Mouse (Mus musculus): ENCODE results near the gene Slc24a5.
"Not testable (repeated sequence)": the region's sequence is repeated elsewhere in the genome, so short reads cannot be mapped to it uniquely, and the experiment has no call there.

Slc24a5 gene
- long read RNA-seq, experiment 1 = 0 reads
- long read RNA-seq, experiment 2, partial matches to known transcripts = 0 of 9 reads
- long read RNA-seq, experiment 2, other reads (novel, unspliced or antisense) = 9 of 9 reads

DNA sequence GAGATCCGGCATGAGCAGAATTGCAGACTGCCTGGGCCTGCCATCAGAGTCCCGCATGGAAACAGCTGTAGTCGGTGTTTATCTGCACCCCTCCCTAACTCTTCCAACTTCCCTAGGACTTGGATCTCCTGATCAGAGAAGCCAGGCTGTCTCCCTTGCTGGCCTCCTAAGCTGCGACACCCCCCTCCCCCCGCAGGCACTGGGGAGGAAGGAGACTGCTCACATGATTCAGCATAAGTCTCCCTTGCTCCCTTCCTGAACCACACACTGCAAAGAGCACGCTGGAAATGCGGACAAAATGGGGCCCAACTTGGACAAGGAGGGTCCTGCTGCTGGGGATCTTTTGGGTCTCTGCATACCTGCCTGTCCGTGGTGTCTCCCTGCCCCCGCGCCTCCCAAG lies at the start of gene Slc24a5:
TSS of gene Slc24a5 (plus strand) at position 231 of the 400 bp plus-strand sequence.
- intact Hi-C loops (cut with DNase I) = no loop called here

DNA sequence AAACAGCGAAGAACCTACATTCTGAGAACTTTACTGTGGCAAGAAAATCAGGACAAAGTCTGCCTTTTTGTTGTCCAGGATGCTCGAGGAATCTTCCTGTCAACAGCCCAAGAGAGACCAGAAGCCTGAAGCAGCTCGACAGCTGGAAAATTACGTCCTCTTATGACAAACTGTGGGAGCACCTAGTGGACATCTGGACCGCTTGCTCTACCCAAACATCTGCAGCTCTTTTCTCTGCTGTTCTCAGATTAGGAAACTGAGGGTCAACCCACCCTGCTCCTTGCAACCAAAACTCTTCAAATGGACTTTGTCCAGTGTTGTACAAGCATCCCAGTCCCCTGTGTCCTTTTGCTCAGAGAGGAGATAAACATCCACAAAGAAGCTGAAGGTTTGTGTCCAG lies 43.5 kb upstream of the Slc24a5 start:
- intact Hi-C loops (cut with DNase I) = no loop called here

DNA sequence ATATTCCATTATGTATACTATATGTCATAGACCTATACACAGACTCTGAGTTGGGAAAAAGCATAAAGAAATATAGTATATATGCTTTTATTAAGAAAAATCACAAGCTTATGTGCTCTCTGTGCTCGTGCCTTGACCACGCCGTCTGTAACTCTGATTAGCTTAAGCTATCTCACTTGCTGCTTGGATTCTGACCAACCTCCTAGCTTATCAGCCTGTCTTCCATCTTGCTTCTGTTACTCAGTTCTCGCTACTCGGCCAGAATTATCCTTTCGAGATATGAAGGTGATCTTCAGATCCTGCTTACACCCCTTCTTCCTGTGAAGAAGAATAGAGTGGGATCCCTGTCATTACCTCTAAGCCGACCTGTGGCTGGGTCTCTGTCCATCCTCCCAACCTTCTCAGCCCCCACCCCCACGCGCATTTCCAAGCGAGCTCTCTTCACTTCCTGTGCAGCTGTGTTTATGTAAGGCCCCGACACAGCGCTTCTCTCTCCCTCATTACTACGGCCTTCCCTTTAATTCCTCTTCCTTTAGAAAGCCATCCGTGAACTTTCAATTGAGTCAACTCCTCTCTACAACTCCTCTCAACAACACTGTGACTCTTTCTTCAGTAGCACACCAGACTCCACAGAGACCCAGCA lies 41.4 kb upstream of the Slc24a5 start:
- intact Hi-C loops (cut with DNase I) = no loop called here

DNA sequence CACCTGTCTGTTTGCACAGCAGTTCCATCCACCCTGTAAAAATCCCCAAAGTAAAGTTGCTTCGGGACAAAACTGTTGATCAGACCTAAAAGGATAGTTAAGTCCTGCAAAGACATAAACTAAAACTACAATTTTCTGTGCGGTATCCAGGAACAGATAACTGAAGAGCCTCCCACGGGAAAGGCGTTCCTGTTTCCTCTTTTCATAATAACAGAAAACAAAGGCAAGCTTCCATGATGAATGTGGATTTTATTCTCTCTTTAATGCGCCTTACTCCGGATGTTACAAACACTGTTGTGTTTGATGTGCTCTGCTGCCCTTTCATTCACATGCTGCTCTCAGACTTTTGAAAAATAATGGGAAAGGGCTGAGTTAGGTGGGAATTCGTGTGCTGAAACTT lies 37.3 kb upstream of the Slc24a5 start:
- intact Hi-C loops (cut with DNase I) = no loop called here

DNA sequence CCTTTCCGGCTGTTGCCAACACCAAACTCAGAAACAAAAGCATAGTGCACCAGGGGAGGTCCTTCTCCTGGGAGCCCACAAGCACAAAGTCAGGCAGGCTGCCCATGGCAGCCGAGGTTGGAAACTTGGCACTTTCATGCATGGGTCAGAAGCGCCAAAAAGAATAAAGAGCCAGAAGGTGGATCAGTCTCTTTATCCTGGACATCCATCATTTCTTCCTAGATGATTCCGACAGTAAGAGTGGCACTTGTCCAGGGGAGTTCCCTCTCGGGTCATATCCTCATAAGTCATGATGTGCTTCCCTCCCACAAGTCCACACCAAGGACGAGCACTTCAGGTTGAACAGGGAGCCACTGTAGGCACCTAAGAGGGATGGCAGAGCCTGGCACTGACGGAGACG lies 36.8 kb upstream of the Slc24a5 start:
- intact Hi-C loops (cut with DNase I) = no loop called here

DNA sequence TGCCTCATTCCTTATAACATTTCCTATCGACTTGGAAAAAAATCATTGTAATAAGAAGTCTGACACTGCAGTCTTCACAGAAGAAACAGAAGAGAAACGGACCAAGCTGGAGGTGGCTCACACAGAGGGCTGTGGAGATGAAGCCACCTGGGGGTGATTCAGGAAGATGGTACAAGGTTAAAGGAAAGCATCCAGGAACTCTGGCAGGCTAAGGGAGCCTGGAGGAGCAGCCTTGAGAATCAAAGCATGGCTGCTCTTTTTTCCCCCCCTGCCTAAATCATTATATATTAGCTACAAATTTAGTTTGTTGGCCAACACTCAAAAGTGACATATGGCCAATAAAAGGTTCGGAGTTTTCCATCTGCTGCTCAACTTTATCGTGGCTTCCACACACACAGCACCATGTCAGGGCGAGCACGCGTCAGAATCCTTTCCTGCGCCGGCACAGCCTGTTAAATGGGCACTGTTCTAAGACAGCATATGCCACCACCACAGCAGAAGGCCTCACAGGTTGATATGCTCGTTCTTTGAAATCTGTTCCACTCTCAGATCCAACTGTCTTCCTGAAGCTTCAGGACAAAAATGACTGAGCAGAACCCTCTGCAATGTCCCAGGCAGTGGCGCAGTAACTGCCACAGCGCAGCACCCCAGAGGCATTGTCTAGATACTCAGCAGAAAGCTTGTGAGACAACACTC lies 36.2 kb upstream of the Slc24a5 start:
- intact Hi-C loops (cut with DNase I) = no loop called here

DNA sequence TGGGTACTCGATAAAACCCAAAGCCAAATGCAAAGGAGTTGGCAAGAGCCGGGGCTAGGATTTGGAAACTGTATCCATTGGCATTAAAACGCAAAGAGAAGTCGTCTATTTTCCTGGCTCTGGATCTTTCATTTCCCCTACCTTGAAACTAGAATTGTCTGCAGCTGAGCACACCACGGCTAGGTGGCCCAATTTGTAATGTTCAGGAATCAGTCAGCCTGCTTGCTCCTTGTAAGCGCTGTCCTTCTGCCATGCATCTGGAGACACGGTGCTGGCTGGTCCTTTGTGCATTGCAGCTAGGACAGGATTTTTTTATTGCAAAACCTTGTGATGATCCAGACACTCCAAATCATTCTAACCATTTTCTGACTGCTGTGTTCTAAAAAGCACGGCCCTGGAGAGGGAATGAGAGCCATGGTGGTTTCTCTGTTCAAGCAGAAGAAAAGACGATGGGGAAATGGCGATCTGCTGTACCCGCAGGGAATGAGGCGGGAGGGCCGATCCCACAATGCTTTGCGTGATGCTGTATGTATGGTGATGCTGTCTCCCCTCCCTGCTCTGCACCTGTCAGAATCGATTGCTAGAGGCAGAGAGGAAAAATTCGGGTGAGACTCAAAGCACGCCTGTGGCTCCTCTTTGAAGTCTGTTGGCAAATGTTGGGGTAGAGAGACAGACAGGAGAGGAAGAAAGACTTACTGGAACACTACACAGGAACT lies 35.5 kb upstream of the Slc24a5 start:
- intact Hi-C loops (cut with DNase I) = no loop called here

DNA sequence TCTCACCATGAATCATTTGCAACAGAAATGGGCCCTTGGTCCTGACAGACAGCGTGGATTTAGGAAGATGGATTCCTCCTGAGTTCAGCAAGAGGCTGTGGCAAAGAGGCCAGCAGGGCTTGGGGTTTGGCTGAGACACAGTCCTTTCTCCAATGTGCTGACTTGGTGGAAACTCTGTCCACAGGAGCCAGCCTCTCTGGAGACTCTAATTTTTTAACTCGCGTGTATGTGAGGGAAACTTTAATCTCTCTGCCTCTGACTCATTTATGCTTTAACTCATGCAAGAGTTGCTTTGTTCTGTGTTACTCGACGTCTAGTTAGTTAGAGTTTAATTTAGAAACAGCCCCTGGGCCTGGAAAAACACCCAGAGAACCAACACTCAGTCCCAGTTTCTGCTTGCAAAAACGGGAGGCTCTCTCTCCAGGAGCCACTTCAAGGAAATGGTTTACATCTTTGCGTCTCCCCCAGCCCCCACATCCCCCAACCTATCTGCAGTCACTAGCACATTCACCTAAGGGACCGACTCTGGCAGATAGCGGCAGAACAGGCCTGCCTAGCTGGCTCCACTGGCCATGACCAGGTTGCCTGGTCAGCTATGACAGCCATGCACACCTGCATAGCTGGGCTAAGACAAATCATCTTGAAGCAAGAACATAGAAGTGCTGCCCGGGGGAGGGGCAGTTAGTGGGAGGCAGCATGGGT lies 34.7 kb upstream of the Slc24a5 start:
- intact Hi-C loops (cut with DNase I) = no loop called here

DNA sequence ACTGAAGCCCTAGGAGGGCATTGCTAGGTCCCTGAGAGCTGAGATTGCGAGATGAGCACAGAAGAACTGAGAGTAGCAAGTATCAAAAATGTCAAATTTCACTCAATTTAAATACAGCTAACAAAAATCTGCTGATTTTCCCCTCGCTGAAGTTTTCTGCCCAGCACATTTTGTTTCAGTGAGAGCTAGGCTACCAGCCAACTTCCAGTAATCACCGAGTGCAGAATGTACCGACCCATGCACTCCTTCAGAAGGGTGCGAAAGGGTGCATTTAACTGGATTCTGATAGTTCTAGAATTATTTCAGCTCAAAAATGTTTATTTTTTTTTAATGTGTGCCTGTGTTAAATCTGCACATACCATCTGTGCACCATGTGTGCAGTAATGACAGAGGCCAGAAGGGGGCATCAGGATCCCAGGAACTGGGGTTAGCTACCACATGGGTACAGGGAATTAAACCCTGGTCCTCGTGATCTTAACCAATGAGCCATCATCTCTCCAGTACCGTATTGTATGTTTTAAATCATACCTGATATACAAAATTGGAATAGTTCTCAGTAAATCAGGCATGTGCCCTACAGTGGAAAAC lies 12.5 kb upstream of the Slc24a5 start:
- intact Hi-C loops (cut with DNase I) = loop anchor here (5.0 kb wide), 1 partner anchor 137 kb away; no protein-coding TSS in a partner anchor

DNA sequence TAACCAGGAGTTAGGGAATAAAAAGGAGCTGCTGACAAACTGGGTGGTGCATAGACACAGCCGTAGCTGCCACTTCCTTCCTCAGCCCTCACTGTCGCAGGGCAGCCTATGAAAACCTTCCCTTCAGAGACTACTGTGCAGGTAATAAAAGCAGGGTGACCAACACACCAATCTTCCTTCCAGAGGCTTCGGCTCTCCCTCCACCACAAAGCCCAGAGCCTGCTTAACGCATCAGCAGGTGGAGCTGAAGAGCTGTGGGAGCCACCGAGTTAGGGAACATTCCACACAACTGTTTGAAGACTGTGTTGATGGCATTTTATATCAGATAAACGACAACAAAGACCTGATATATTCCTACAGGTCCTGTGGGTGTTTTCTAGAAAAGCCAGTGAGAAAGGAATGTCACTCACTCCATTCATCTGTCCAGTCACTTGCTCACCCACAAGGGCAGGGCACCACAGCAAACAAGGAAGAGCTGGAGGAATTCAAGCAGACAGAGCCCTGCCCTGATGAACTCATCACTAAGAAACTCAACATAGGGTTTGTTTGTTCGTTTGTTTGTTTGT lies 10.6 kb upstream of the Slc24a5 start:
- intact Hi-C loops (cut with DNase I) = loop anchor here (5.0 kb wide), 1 partner anchor 135 kb away; no protein-coding TSS in a partner anchor

DNA sequence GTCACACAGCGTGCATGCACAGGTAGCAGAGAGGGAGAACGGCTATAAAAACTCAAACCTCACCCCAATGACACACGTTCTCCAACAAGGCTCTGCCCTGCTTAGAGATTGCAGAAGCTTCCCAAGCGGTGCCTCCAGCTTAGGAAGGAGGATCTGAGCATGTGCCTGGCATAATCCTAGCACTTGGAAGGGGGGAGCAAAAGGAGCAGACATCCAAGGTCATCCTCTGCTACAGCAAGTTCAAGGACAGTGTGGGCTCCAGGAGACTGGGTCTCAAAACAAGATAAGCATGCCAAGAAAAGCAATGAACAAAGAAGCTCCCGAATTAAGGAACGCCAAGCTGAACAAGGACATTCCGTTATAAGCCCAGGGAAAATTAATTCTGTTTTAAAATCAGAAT lies 6.5 kb upstream of the Slc24a5 start:
- intact Hi-C loops (cut with DNase I) = no loop called here

DNA sequence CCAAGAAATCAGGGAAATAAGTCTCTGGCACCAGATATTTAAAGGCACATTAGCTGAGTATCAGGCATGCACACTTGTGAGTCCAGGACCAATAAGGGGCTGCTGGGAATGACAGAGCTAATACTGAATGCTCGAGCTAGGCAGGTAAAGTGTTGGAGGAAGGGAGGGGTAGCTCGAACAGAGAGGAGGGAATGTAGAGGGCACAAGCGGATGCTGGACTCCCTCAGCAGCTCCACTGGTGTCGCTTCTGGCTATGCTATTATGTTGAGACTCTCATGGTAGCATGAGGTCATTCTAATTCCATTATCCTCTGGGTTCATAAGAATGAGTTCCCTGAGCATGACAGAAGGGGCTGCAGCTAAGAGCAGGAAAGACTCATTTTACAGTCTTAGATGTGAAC lies 5.0 kb upstream of the Slc24a5 start:
- intact Hi-C loops (cut with DNase I) = no loop called here

DNA sequence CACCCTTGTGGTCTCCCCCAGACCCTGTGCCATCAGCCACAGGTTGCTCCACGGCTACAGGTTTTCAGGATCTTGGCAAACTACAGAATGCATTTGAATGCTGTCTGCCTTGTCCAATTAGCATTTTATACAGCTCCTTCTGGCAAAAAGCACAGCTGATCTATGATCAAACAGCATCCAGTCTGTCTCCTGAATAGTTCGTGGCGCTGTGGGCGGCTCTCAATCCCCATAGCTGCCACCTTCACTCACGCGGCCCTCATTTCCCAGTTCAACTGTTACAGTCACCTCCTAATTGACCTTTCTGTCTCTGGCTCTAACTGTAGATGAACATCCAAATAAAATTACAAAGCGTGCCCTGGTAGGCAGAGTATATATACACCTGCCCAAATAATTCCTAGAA lies 551 bp upstream of the Slc24a5 start:
- intact Hi-C loops (cut with DNase I) = no loop called here

DNA sequence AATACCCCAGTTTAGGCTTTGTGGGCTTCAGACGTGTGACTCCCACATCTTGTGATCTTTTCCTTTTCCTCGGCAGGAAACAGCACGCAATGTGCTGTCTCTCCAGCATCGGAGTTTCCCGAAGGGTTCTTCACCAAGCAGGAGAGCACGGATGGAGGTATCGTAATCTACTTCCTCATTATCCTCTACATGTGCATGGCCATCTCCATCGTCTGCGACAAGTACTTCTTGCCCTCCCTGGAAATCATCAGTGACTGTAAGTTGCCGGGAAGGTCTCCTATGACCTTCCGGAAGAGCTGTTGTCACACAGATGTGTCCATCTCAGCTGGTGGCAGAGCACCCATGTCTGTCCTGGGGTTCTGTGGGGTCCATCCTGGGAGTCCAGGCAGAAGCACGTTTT lies 772 bp downstream of the Slc24a5 start:
- intact Hi-C loops (cut with DNase I) = no loop called here

DNA sequence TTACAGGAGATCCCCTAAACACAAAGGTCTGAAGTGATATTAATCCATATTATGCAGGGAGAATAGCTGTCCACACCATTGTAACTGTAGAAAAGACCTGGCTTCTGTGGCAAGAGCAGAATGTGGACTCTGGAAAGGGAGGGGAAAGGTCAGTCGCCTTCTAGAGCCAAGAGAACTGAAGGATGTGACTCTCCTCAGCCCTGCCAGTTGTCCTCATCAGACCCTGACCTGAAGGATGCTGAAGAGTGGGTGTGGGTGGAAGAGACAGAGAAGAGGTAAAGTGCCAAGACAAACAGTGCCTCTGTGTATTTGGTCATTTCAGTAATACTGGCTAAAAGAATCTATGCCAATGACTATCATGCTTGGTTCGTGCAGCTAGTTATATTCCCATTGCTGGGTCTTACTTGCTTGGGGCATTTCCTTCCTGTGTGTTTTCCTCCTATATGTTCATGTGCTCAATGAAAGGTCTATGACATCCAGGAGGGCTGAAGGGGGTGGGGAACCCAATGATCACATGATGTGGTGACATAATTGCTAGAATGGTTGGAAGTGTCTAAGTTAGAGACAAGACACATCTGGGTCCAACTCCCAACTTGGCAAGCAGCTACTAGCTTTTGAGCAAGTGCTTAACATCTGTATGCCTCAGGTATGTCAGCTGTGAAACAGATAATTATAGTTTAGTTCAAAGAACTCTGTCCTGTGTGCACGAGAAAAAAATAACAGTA lies 5.3 kb downstream of the Slc24a5 start:
- intact Hi-C loops (cut with DNase I) = no loop called here

DNA sequence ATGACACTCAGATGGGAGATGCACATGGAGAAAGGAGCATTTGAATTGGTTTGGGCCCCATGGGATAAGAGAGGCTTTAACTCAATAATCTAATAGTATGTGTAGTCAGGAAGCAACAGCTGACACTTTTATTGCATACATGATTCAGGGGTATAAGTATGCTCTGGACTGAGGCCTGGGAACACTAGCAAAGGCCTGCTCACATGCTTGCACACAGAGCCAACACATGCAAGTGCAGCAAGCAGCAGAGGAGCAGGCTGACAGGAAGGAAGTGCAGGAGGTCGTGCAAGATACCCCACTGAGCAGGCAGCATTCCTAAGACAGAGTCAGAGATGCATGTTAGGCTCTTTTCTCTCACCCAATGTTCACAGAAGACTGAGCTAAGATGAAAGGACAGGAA lies 16.0 kb downstream of the Slc24a5 start:
- intact Hi-C loops (cut with DNase I) = no loop called here

DNA sequence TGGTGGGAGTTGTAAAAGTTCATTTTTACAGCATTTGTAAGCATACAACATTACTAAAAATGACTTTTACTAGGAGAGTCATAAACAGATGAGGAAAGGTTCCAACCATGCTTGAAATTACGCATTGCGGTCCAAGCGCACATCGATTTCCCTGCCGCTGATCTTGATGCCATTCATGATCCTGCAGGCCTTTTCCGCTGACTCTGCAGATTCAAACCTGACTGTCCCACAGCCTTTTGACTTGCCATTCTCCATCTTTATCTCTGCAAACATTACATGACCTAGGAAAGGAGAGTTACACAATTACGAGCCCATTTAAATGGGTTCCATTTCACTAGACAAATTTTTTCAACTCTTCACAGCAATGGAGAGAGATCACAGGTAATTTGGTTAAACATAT lies 20.8 kb downstream of the Slc24a5 start:
- intact Hi-C loops (cut with DNase I) = no loop called here

DNA sequence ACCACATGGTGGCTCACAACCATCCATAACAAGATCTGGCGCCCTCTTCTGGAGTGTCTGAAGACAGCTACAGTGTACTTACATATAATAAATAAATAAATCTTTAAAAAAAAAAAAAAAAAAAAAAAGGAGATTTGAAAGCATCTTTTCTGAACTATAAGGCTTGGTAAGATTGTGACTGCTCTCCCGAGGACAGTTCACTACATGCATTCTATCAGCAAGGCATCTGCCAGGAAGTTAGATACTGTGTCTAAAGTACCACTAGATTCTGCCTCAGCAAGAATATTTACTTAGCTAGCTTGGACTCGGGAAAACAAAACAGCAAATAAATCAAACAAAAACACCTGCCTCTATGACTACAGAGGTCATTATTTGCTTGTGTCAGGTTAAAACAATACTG lies 24.2 kb downstream of the Slc24a5 start:
- intact Hi-C loops (cut with DNase I) = not testable (repeated sequence)

DNA sequence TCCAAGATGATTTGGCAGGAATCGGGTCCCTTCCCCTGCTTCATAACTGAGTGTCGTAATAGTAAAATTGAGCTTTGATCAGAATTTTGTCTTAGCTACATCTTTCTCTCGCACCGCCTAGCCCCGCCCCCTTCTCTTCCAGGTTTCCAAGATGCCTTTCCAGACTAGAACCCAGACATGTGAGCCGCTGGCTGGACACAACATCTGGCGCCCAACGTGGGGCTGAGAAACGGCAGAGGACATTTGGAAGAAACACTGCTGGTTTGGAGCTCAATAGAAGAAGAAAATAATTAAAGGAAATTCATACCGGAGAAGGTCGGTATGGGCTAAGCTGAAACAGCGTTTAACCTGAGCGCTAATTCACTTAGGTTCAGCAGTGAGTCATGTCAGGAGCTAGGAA lies 36.6 kb downstream of the Slc24a5 start:
- intact Hi-C loops (cut with DNase I) = not testable (repeated sequence)

DNA sequence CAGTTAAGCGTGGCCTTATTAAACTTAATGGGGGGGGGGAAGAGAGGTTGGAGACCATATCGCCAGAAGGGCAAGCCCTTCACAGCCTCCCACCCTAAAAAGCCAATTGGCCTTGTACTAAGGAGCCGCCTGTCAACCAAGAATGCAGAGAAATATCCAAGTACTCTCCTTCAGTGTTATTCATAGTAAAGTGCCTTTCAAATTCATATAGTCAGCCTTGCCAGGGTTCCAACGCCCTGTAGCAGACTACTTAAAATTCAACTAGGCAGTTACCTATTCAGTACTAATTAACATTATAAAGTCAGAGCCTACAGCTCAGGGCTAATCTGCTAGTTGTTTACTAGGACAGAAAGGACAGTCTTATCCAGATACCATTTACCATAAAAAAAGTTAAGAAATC lies 38.6 kb downstream of the Slc24a5 start:
- intact Hi-C loops (cut with DNase I) = not testable (repeated sequence)

Measured in adrenal gland (tissue).